Mouse (Mus musculus): ENCODE results near the gene Rnaset2a. TPM values are rescaled to one million over a fixed set of nuclear protein-coding genes. Genes with fewer than 3 reads are reported as not detected.
"Not testable (repeated sequence)": the region's sequence is repeated elsewhere in the genome, so short reads cannot be mapped to it uniquely, and the experiment has no call there.

Gene Rnaset2a
- polyA plus RNA-seq, 2 experiments, result 13.5 to 16.2 TPM

DNA sequence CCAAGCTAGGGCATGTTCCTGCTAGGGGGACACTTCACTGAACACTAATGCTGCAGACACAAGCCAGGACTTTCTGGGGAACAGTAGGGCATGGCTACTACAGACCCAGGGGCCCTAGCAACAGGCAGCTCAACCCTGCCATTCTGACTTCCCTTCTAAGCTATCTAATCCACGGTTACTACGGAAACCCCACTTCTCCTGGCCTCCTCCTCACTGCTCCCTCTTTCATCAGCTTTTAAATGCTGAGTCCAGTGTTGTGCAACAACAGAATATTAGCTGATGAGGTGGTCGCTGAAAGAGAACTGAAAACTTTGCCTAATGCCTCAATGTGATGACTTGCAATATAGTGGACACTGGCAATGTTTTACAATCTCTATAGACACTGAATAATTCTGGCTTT, 7.7 kb downstream of the Rnaset2a start:
- not testable (repeated sequence) for H3K4me3 ChIP-seq (ENCODE audit: insufficient read depth in 1 of 2, low read depth in 2 of 2, low read length in 2 of 2); H3K4me1 ChIP-seq (replicated peaks; ENCODE audit: control insufficient read depth in 2 of 2, insufficient read depth in 2 of 2, low read length in 1 of 2); H3K4me2 ChIP-seq (ENCODE audit: low read depth); ATAC-seq (ENCODE audit: insufficient read depth); H3K27ac ChIP-seq; H3K9ac ChIP-seq (replicated peaks); H3K9me3 ChIP-seq (ENCODE audit: control insufficient read depth, low read length); DNase-seq (ENCODE audit: low read depth in 3 of 3, low spot score in 3 of 3); H3K27me3 ChIP-seq (ENCODE audit: control insufficient read depth, insufficient read depth, low read length); H3K36me3 ChIP-seq (replicated peaks; ENCODE audit: control insufficient read depth, insufficient read depth, low read depth)
- WGBS (ENCODE audit: insufficient replicate concordance), result 72% methylated on average over 3 of the region's 3 CpGs

DNA sequence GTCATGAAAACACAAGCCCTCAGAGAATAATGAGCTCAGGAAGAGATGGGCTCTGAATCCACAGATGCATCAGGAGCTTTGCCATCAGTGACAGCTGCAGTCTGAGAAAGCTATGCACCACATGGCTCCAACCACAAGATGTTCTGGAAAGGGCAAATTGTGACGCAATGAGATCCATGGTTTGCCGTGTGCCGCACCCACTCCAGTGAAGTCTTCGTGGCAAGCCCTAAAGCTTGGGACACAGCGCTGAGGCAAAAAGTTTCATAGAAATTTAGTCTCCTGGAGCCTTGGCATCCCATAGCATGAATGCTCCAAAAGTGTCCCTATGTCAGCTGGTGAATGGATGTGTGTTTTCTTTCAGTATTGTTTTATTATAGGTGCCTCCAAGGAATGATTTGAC, 9.8 kb downstream of the Rnaset2a start:
- not testable (repeated sequence) for H3K27me3 ChIP-seq (ENCODE audit: control insufficient read depth, insufficient read depth, low read length); ATAC-seq (ENCODE audit: insufficient read depth); H3K4me1 ChIP-seq (replicated peaks; ENCODE audit: control insufficient read depth in 2 of 2, insufficient read depth in 2 of 2, low read length in 1 of 2); H3K9ac ChIP-seq (replicated peaks); DNase-seq (ENCODE audit: low read depth in 3 of 3, low spot score in 3 of 3); H3K9me3 ChIP-seq (ENCODE audit: control insufficient read depth, low read length); H3K27ac ChIP-seq; H3K36me3 ChIP-seq (replicated peaks; ENCODE audit: control insufficient read depth, insufficient read depth, low read depth); H3K4me2 ChIP-seq (ENCODE audit: low read depth); H3K4me3 ChIP-seq (ENCODE audit: insufficient read depth in 1 of 2, low read depth in 2 of 2, low read length in 2 of 2)
- WGBS (ENCODE audit: insufficient replicate concordance), result 83% methylated on average over 5 of the region's 5 CpGs

DNA sequence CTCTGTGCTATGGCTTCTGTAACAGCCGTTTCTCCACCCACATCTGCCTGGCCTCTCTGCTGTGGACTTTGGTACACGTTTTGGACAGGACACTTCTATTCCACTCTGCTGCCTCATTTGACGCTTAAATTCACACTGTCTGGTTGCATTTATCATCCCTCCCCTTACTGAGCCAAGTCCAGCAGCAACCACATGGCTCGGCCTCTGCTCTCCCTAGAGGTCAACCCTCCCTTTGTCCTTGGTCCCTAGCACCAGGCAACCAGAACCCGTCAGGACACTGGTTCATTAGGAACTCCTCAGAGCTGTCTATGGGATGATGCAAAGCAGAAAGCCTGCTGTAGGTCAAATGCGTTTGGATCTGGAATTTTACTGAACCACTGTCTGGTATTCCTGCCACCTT, 17.0 kb downstream of the Rnaset2a start:
- H3K4me1 ChIP-seq (replicated peaks; ENCODE audit: control insufficient read depth in 2 of 2, insufficient read depth in 2 of 2, low read length in 1 of 2); H3K36me3 ChIP-seq (replicated peaks; ENCODE audit: control insufficient read depth, insufficient read depth, low read depth); H3K27ac ChIP-seq; H3K4me3 ChIP-seq (ENCODE audit: insufficient read depth in 1 of 2, low read depth in 2 of 2, low read length in 2 of 2); H3K9me3 ChIP-seq (ENCODE audit: control insufficient read depth, low read length); DNase-seq (ENCODE audit: low read depth in 3 of 3, low spot score in 3 of 3); H3K4me2 ChIP-seq (ENCODE audit: low read depth); ATAC-seq (ENCODE audit: insufficient read depth); H3K27me3 ChIP-seq (ENCODE audit: control insufficient read depth, insufficient read depth, low read length); H3K9ac ChIP-seq (replicated peaks): not testable (repeated sequence)
- no CpG with 5 or more reads among the region's 6 CpGs for WGBS (ENCODE audit: insufficient replicate concordance)

DNA sequence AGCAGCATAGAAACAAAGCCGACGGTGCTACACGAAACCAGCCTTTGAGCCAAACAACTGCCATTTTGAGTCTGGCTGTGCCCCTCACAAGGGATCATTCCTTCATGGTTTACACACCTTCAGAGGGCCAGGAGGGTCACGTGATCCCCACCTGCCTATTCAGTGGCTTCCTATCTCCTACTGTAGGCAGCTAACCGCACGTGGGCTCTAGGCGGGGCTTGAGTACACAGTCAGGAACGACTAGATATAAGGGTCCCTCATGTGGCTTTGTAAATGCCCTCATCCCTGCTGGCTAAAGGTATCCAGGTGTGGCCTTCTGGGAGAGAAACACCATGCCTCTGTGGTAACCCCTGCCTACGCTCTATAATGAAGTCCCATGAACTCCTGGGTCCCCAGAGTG, 18.3 kb downstream of the Rnaset2a start:
- not testable (repeated sequence) for H3K27me3 ChIP-seq (ENCODE audit: control insufficient read depth, insufficient read depth, low read length); H3K4me2 ChIP-seq (ENCODE audit: low read depth); DNase-seq (ENCODE audit: low read depth in 3 of 3, low spot score in 3 of 3); H3K4me3 ChIP-seq (ENCODE audit: insufficient read depth in 1 of 2, low read depth in 2 of 2, low read length in 2 of 2); H3K27ac ChIP-seq; H3K9ac ChIP-seq (replicated peaks); H3K36me3 ChIP-seq (replicated peaks; ENCODE audit: control insufficient read depth, insufficient read depth, low read depth); ATAC-seq (ENCODE audit: insufficient read depth); H3K9me3 ChIP-seq (ENCODE audit: control insufficient read depth, low read length); H3K4me1 ChIP-seq (replicated peaks; ENCODE audit: control insufficient read depth in 2 of 2, insufficient read depth in 2 of 2, low read length in 1 of 2)
- 73% methylated on average over 9 of the region's 9 CpGs for WGBS (ENCODE audit: insufficient replicate concordance)

DNA sequence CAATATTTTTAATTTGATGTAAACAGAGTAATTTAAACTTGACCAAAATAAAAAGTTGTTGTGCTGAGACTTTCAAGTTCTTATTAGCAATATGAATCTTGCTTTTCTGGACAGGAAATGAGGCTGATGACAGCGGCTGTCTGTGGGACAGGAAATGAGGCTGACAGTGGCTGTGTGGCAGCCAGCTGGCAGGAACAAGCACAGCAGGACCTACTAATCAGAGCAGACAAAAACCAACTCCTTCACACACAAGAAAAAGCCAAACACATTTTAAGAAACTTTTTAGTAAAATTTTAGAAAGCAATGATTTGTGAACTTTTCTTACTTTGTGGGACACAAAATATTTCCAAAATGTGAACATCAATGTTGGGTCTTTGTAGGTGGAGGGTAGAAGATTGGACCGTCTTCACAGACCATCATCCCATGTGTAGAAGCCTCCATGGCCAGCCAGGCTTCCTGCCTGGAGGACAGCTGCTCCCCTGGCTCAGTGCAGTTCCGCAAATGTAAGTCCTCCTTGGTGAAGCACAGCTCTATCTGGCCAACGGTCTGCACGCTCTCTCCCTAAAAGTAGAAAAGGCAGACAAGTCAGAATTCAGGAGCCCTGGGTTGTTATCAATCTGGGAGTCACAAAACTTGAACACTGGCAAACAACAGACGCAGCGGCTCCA, 19.4 kb downstream of the Rnaset2a start:
- not testable (repeated sequence) for ATAC-seq (ENCODE audit: insufficient read depth); DNase-seq (ENCODE audit: low read depth in 3 of 3, low spot score in 3 of 3)
- WGBS (ENCODE audit: insufficient replicate concordance), result no CpG with 5 or more reads among the region's 7 CpGs

DNA sequence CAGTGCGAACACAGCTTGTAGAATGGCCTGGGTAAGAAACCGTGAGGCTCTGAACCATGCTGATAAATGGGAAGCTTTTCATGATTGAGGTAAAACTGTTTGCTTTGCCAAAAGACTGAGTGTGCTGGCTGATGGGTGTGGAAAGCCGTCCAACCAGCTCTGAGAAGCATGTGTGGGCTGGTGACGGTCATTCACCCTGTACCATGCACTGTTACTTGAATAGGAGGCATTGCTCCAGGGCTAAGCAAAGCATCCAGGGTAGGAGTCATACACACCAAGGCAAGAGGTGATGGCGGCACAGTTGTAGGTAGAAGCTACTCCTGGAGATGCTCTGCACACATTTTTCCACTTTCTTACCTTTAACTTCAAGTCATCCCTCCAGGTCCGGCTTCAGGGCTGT, 23.3 kb downstream of the Rnaset2a start:
- not testable (repeated sequence) for H3K27me3 ChIP-seq (ENCODE audit: control insufficient read depth, insufficient read depth, low read length); DNase-seq (ENCODE audit: low read depth in 3 of 3, low spot score in 3 of 3); H3K27ac ChIP-seq; H3K4me1 ChIP-seq (replicated peaks; ENCODE audit: control insufficient read depth in 2 of 2, insufficient read depth in 2 of 2, low read length in 1 of 2); ATAC-seq (ENCODE audit: insufficient read depth); H3K4me2 ChIP-seq (ENCODE audit: low read depth); H3K9ac ChIP-seq (replicated peaks); H3K4me3 ChIP-seq (ENCODE audit: insufficient read depth in 1 of 2, low read depth in 2 of 2, low read length in 2 of 2); H3K36me3 ChIP-seq (replicated peaks; ENCODE audit: control insufficient read depth, insufficient read depth, low read depth); H3K9me3 ChIP-seq (ENCODE audit: control insufficient read depth, low read length)
- 86% methylated on average over 2 of the region's 6 CpGs for WGBS (ENCODE audit: insufficient replicate concordance)

More for the DNA sequence above, 19.4 kb downstream of the Rnaset2a start:
- H3K4me2 ChIP-seq (ENCODE audit: low read depth); H3K4me1 ChIP-seq (replicated peaks; ENCODE audit: control insufficient read depth in 2 of 2, insufficient read depth in 2 of 2, low read length in 1 of 2); H3K9ac ChIP-seq (replicated peaks); H3K27me3 ChIP-seq (ENCODE audit: control insufficient read depth, insufficient read depth, low read length); H3K4me3 ChIP-seq (ENCODE audit: insufficient read depth in 1 of 2, low read depth in 2 of 2, low read length in 2 of 2); H3K9me3 ChIP-seq (ENCODE audit: control insufficient read depth, low read length); H3K27ac ChIP-seq; H3K36me3 ChIP-seq (replicated peaks; ENCODE audit: control insufficient read depth, insufficient read depth, low read depth): not testable (repeated sequence)

DNA sequence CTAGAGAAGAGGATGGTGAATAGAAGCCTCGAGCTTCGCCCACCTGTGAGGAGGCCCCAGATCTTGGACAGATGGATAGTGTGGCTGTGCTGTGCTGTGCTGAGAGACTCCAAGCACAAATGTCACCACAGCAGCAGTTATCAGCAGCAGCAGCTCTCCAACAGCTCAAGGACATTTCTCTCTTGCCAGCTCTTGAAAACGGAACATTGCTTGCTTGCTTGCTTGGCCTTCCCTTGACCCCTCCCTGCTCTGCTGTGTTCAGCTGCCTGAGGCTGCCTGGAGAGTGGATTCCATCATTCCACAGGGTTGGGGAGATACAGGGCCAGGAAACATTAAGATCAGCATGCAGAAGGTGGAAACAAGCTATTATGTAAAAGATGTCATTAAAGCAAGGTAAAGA, 24.9 kb downstream of the Rnaset2a start:
- no CpG with 5 or more reads among the region's 3 CpGs for WGBS (ENCODE audit: insufficient replicate concordance)
- H3K9ac ChIP-seq (replicated peaks); ATAC-seq (ENCODE audit: insufficient read depth); H3K27ac ChIP-seq; DNase-seq (ENCODE audit: low read depth in 3 of 3, low spot score in 3 of 3); H3K4me2 ChIP-seq (ENCODE audit: low read depth); H3K27me3 ChIP-seq (ENCODE audit: control insufficient read depth, insufficient read depth, low read length); H3K4me3 ChIP-seq (ENCODE audit: insufficient read depth in 1 of 2, low read depth in 2 of 2, low read length in 2 of 2); H3K36me3 ChIP-seq (replicated peaks; ENCODE audit: control insufficient read depth, insufficient read depth, low read depth); H3K9me3 ChIP-seq (ENCODE audit: control insufficient read depth, low read length); H3K4me1 ChIP-seq (replicated peaks; ENCODE audit: control insufficient read depth in 2 of 2, insufficient read depth in 2 of 2, low read length in 1 of 2): not testable (repeated sequence)

DNA sequence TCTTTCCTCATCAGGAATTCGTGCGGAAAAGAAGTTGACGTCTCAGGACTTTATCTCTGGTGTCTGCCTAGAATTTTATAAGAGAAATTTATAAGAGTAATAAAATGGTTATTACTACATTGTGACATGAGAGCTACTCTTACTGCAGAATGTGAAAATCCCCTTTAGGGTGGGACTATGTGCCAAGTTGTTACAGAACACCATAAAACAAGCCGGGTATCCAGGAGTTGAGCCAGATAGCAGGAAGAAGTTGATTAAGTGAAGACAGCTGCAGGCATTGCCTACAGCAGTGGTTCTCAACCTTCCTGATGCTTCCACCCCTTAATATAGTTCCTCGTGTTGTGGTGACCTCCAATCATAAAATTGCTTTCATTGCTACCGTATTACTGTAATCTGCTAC, 31.0 kb downstream of the Rnaset2a start:
- not testable (repeated sequence) for H3K4me3 ChIP-seq (ENCODE audit: insufficient read depth in 1 of 2, low read depth in 2 of 2, low read length in 2 of 2); H3K9ac ChIP-seq (replicated peaks); DNase-seq (ENCODE audit: low read depth in 3 of 3, low spot score in 3 of 3); H3K4me2 ChIP-seq (ENCODE audit: low read depth); H3K27ac ChIP-seq; ATAC-seq (ENCODE audit: insufficient read depth); H3K4me1 ChIP-seq (replicated peaks; ENCODE audit: control insufficient read depth in 2 of 2, insufficient read depth in 2 of 2, low read length in 1 of 2); H3K36me3 ChIP-seq (replicated peaks; ENCODE audit: control insufficient read depth, insufficient read depth, low read depth); H3K27me3 ChIP-seq (ENCODE audit: control insufficient read depth, insufficient read depth, low read length); H3K9me3 ChIP-seq (ENCODE audit: control insufficient read depth, low read length)
- WGBS (ENCODE audit: insufficient replicate concordance), result no CpG with 5 or more reads among the region's 6 CpGs

All from liver, embryonic 14.5 days (tissue).